23 mouse cellular contexts compared by ENCODE assay signal in the genomic region with DNA sequence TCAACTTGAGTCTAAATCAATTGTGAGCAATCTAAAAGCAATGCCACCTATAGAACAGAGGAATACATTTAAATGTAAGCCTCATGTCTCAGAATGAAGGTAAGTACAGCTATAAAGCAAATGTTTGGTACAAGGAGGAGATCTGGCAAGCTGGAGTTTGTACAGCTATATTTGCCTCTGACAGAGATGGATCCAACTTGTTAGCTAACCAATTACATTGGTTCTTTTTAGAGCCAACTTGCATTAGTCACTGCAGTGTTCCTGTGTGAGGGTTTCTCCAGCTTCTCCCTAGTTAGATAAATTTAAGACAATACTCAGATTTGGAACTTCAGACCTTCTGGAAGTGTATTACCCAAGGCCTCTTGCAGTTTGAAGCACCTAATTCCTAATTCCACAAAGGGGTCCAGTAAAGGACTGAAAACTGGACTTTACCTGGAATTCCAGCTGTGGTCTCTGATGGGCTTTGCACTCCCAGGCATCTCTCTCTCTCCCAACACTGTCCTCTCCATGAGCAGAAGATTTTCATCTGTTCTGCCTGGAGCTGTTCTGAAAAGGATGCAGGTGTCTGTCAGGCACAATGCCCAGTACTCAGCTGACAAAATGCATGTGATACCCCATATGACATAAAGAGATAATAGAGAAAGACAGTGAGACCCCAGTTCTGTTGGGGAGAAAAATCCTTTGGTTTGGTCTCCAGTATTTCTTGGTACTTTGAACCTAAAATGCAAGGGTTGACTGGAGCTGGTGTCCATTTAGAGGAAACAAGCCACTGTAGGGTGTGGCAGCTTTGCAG.
"Had no signal": no experiment of that assay in that cellular context is flagged by ENCODE, and none has a peak within 500 bp of the region (broad histone marks: within the 10 kb centered on the region; RNA-seq: fewer than 3 reads in every experiment).

No protein-coding gene starts in this region.

- H3K4me2 ChIP-seq: intestine, embryonic 15.5 days; limb, embryonic 13.5 days; liver, embryonic 12.5 days; liver, embryonic 15.5 days; lung, embryonic 15.5 days; midbrain, embryonic 13.5 days; neural tube, embryonic 13.5 days had no signal

- ATAC-seq: intestine, embryonic 15.5 days; liver, embryonic 12.5 days; midbrain, embryonic 13.5 days; midbrain, embryonic 16.5 days had no signal

- DNase-seq: kidney, adult 11 months; kidney, adult 8-10 months; kidney, postnatal 14 days; kidney, postnatal 4 days; layer of hippocampus, postnatal 36 days; liver; lung, adult 18-20 months; lung, postnatal 10 days; lung, postnatal 36 days; retina, postnatal 1 day; thymus, postnatal 25 days had no signal

- H3K27ac ChIP-seq: intestine, embryonic 15.5 days; limb, embryonic 10.5 days; limb, embryonic 13.5 days; liver, embryonic 12.5 days; liver, embryonic 15.5 days; lung, embryonic 15.5 days; midbrain, embryonic 10.5 days; midbrain, embryonic 13.5 days; neural tube, embryonic 13.5 days had no signal

- H3K36me3 ChIP-seq: intestine, embryonic 15.5 days; limb, embryonic 10.5 days; limb, embryonic 13.5 days; liver, embryonic 12.5 days; liver, embryonic 15.5 days; lung, embryonic 15.5 days; midbrain, embryonic 10.5 days; midbrain, embryonic 13.5 days; neural tube, embryonic 13.5 days had no signal

- H3K9me3 ChIP-seq: intestine, embryonic 15.5 days; limb, embryonic 10.5 days; limb, embryonic 13.5 days; liver, embryonic 12.5 days; liver, embryonic 15.5 days; lung, embryonic 15.5 days; midbrain, embryonic 10.5 days; midbrain, embryonic 13.5 days; neural tube, embryonic 13.5 days had no signal

- H3K27me3 ChIP-seq: intestine, embryonic 15.5 days; limb, embryonic 13.5 days; liver, embryonic 12.5 days; liver, embryonic 15.5 days; lung, embryonic 15.5 days; megakaryocyte, embryonic 14.5 days; midbrain, embryonic 13.5 days; neural tube, embryonic 13.5 days had no signal

- H3K4me1 ChIP-seq: intestine, embryonic 15.5 days; limb, embryonic 10.5 days; limb, embryonic 13.5 days; liver, embryonic 12.5 days; liver, embryonic 15.5 days; lung, embryonic 15.5 days; megakaryocyte, embryonic 14.5 days; midbrain, embryonic 10.5 days; midbrain, embryonic 13.5 days; neural tube, embryonic 13.5 days had no signal

- H3K4me3 ChIP-seq: intestine, embryonic 15.5 days; limb, embryonic 10.5 days; limb, embryonic 13.5 days; liver, embryonic 12.5 days; liver, embryonic 15.5 days; lung, embryonic 15.5 days; megakaryocyte, embryonic 14.5 days; midbrain, embryonic 10.5 days; midbrain, embryonic 13.5 days; myocyte; neural tube, embryonic 13.5 days had no signal

- H3K9ac ChIP-seq: intestine, embryonic 15.5 days; limb, embryonic 13.5 days; liver, embryonic 12.5 days; liver, embryonic 15.5 days; lung, embryonic 15.5 days; midbrain, embryonic 13.5 days; neural tube, embryonic 13.5 days had no signal
